In the genomic region with DNA sequence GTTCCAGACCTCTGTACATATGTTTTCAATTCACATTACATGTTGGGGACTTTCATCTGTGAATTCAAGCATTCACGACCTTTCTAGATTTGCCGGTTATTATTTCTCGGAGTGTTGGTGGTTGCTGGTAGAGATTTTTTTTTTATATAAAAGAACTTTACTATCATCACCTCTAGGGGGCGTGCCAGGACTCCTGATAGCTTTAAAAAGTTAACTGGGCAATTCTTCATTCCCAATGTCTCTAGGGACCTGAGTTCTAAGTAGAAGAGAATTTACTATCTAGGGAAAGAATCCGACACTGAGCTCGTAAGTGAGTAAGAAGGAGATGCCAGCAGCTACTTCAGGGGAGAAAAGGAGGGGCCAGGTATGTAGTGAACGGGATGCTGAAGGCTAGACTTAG, we compare ENCODE assay signal across 10 mouse cellular contexts.
DNase-seq lines count a peak whose midpoint lies in the region; ATAC-seq and TF ChIP-seq lines count a peak whose summit lies in the region.
"Had no signal": no experiment of that assay in that cellular context is flagged by ENCODE, and none has a peak within 500 bp of the region (broad histone marks: within the 10 kb centered on the region; RNA-seq: fewer than 3 reads in every experiment).

No protein-coding gene starts in this region.

- ATAC-seq in embryonic facial prominence, embryonic 11.5 days (replicated peaks; ENCODE audit: insufficient number of reproducible peaks, low FRiP score, low TSS enrichment, low read depth): no peak
- no peak for ATAC-seq in megakaryocyte progenitor cell, adult 5-6 weeks (replicated peaks; ENCODE audit: poor library complexity)

- no peak overlapping the region for H3K9ac ChIP-seq in embryonic facial prominence, embryonic 11.5 days (replicated peaks; ENCODE audit: low read length)
- H3K9ac ChIP-seq in ES-E14 (ENCODE audit: insufficient read depth, low read depth, low read length, poor library complexity, severe bottlenecking): no peak overlapping the region
- H3K9ac ChIP-seq: embryonic facial prominence, embryonic 13.5 days had no signal

- H3K4me3 ChIP-seq in embryonic facial prominence, embryonic 11.5 days (ENCODE audit: low read depth, low read length): no peak overlapping the region
- no peak overlapping the region for H3K4me3 ChIP-seq in embryonic facial prominence, embryonic 10.5 days
- H3K4me3 ChIP-seq in ES-E14 (ENCODE audit: insufficient read depth in 1 of 2, low read depth in 1 of 2, low read length in 2 of 2, poor library complexity in 1 of 2, severe bottlenecking in 1 of 2): no peak overlapping the region
- no peak overlapping the region for H3K4me3 ChIP-seq in heart, embryonic 10.5 days
- H3K4me3 ChIP-seq: embryonic facial prominence, embryonic 13.5 days had no signal

- H3K4me2 ChIP-seq in embryonic facial prominence, embryonic 11.5 days (ENCODE audit: low read depth, low read length): no peak overlapping the region
- H3K4me2 ChIP-seq: embryonic facial prominence, embryonic 13.5 days had no signal

- H3K27ac ChIP-seq in embryonic facial prominence, embryonic 11.5 days (replicated peaks; ENCODE audit: low read depth, low read length): no peak overlapping the region
- H3K27ac ChIP-seq in embryonic facial prominence, embryonic 10.5 days (replicated peaks): no peak overlapping the region
- no peak overlapping the region for H3K27ac ChIP-seq in ES-E14 (ENCODE audit: insufficient read depth, low read depth, low read length, poor library complexity, severe bottlenecking)
- H3K27ac ChIP-seq in heart, embryonic 10.5 days: no peak overlapping the region
- H3K27ac ChIP-seq: embryonic facial prominence, embryonic 13.5 days had no signal

- H3K36me3 ChIP-seq in embryonic facial prominence, embryonic 11.5 days (replicated peaks; ENCODE audit: control insufficient read depth, insufficient read depth, low read depth, low read length): no peaks in the 10 kb centered on the region
- H3K36me3 ChIP-seq in embryonic facial prominence, embryonic 10.5 days (replicated peaks): no peaks in the 10 kb centered on the region
- H3K36me3 ChIP-seq in ES-E14 (ENCODE audit: control insufficient read depth, insufficient read depth, low read length, poor library complexity, severe bottlenecking): no peaks in the 10 kb centered on the region
- H3K36me3 ChIP-seq in heart, embryonic 10.5 days: no peaks in the 10 kb centered on the region
- H3K36me3 ChIP-seq: embryonic facial prominence, embryonic 13.5 days had no signal

- H3K4me1 ChIP-seq in embryonic facial prominence, embryonic 11.5 days (ENCODE audit: control insufficient read depth, insufficient read depth, low read length): no peaks in the 10 kb centered on the region
- H3K4me1 ChIP-seq in embryonic facial prominence, embryonic 10.5 days: no peaks in the 10 kb centered on the region
- no peaks in the 10 kb centered on the region for H3K4me1 ChIP-seq in ES-E14 (ENCODE audit: control insufficient read depth in 2 of 2, insufficient read depth in 2 of 2, low read length in 2 of 2, poor library complexity in 1 of 2)
- no peaks in the 10 kb centered on the region for H3K4me1 ChIP-seq in heart, embryonic 10.5 days
- H3K4me1 ChIP-seq: embryonic facial prominence, embryonic 13.5 days had no signal

- 69% methylated on average over 7 of the region's 7 CpGs for WGBS in embryonic facial prominence, embryonic 11.5 days
- WGBS in embryonic facial prominence, embryonic 10.5 days: 75% methylated on average over 7 of the region's 7 CpGs
- 60% methylated on average over 7 of the region's 7 CpGs for WGBS in large intestine, adult 2 months
- 64% methylated on average over 7 of the region's 7 CpGs for WGBS in heart, embryonic 10.5 days

- no peaks in the 10 kb centered on the region for H3K27me3 ChIP-seq in embryonic facial prominence, embryonic 11.5 days (ENCODE audit: control insufficient read depth, insufficient read depth, low read length)
- no peaks in the 10 kb centered on the region for H3K27me3 ChIP-seq in embryonic facial prominence, embryonic 10.5 days (replicated peaks; ENCODE audit: low read depth, poor library complexity, severe bottlenecking)
- H3K27me3 ChIP-seq in heart, embryonic 10.5 days (ENCODE audit: insufficient read depth, poor library complexity, severe bottlenecking): 0 out of 2 replicates have a peak, but pooled peaks cover 5% of the 10 kb centered on the region

- no peaks in the 10 kb centered on the region for H3K9me3 ChIP-seq in embryonic facial prominence, embryonic 11.5 days (replicated peaks; ENCODE audit: control insufficient read depth, low read length)
- no peaks in the 10 kb centered on the region for H3K9me3 ChIP-seq in embryonic facial prominence, embryonic 10.5 days
- H3K9me3 ChIP-seq in ES-E14 (ENCODE audit: control insufficient read depth, insufficient read depth, low read depth, low read length): no peaks in the 10 kb centered on the region
- no peaks in the 10 kb centered on the region for H3K9me3 ChIP-seq in heart, embryonic 10.5 days
- H3K9me3 ChIP-seq: embryonic facial prominence, embryonic 13.5 days had no signal

- peak; percentile 38 for DNase-seq in embryonic facial prominence, embryonic 11.5 days (ENCODE audit: low spot score)
- no peak for DNase-seq in embryonic facial prominence, embryonic 10.5 days (ENCODE audit: low spot score)
- DNase-seq in left cerebral cortex, adult 18-20 months (ENCODE audit: low spot score in 2 of 2): peak; percentile 44 to 57
- DNase-seq in left cerebral cortex, adult 8-10 months (ENCODE audit: low spot score in 2 of 2): no peak
- DNase-seq in ES-E14 (ENCODE audit: low read depth, low spot score): peak; percentile 26
- peak; percentile 11 for DNase-seq in large intestine, adult 2 months (ENCODE audit: low read depth, low spot score)
- no peak for DNase-seq in heart, embryonic 10.5 days (ENCODE audit: low spot score)
- DNase-seq: lung, adult 18-20 months had no signal

- in situ Hi-C loops in ES-E14 (cut with MboI; ENCODE audit: low sequenced_read_pairs in 2 of 2, unreplicated experiment in 2 of 2): no loop called here

TF ChIP-seq in ES-E14, 5 proteins besides CTCF, POLR2A, EP300 and RAD21:
- TF ChIP-seq ZC3H11A (IDR thresholded peaks at IDR 0.05; ENCODE audit: borderline replicate concordance, low read depth, low read length) (0 out of 2 replicates have a peak, but pooled peaks have one; percentile 2), MAFK (IDR thresholded peaks at IDR 0.05; ENCODE audit: insufficient read depth, low read depth, low read length) (no peak), CHD2 (IDR thresholded peaks at IDR 0.05; ENCODE audit: low read depth, low read length) (no peak), HCFC1 (IDR thresholded peaks at IDR 0.05; ENCODE audit: borderline replicate concordance, insufficient read depth, low read length) (no peak), ZNF384 (IDR thresholded peaks at IDR 0.05; ENCODE audit: low read depth, low read length) (0 out of 2 replicates have a peak, but pooled peaks have one; percentile 68)

Comparison
In these comparisons a context has a peak if more than half of its experiments do, and no peak if none do; other contexts are left out.
1. DNase-seq: peak in embryonic facial prominence, embryonic 11.5 days (single experiment), left cerebral cortex, adult 18-20 months (2 of 2), ES-E14 (single experiment) and large intestine, adult 2 months (single experiment); none in embryonic facial prominence, embryonic 10.5 days (single experiment), left cerebral cortex, adult 8-10 months (0 of 2) and heart, embryonic 10.5 days (single experiment).